Mouse (Mus musculus) thymus, adult 2 months (tissue): ENCODE measurements around the gene Cdc7.

Source experiments
- CTCF ChIP-seq: fragments of 200-500 bp; IDR thresholded peaks from 2 replicates; pipeline ENCODE4 v1.5.1; 2012; ENCODE audit warnings: mild to moderate bottlenecking, control low read depth, low read length, moderate library complexity, borderline replicate concordance; ENCODE audit not compliant: control insufficient read depth, poor library complexity, insufficient read depth; ENCODE audit errors: extremely low read depth
- POLR2A ChIP-seq: fragments of 200-500 bp; IDR thresholded peaks from 2 replicates; pipeline ENCODE4 v1.6.1; 2012; ENCODE audit warnings: mild to moderate bottlenecking, low read length, control low read depth, moderate library complexity; ENCODE audit not compliant: control insufficient read depth, poor library complexity, insufficient read depth; ENCODE audit errors: extremely low read depth

DNA sequence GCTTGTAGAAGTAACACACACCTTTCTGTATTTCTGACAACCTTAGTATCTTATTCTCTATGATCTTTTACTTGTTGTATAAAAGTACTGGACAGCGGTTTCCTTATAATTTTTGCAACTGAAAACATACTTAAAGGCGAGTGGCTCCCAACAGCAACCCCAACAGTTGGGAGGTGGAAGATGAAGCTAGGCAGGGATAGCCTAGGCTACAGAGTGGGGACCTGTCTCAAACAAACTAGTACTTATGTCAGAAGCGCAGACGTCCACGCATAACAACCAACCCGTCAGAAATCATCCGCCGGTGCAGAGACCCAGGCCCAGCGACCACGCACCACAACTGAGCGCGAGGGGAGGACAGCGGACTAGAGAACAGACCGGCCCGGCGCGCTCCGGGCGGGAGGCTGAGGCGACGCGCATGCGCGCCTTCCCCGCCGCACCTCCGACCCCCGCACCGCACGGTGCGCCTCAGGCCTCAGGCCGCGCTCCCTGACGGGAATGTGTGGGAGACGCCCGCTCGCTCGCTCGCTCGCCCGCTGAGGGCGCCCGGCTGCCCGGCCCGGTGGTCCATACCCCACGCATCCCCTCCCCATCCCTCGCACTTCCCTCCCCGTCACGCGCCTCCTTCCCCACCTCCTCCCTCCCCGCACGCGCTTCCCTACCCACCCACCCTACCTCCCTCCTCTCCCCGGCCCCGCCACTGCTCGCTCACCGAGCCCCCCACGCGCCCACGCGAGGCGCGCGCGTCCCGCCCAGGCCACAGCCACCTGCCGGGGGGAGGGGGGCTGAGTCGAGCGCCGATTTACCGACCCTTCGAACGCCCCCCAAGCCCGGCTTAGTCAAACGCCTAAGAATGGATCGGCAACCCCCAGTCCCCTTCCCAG is 38.4 kb upstream of the Cdc7 start, which contains the start of gene Hfm1:
- TF ChIP-seq POLR2A (peak; percentile 40; the same call in 1 of the 2 replicates), CTCF (no peak)
